Mouse (Mus musculus) A20 (cell line): ENCODE data around the gene Ndufs2.

Experiments used
- DNase-seq: peaks from one replicate; pipeline ENCODE4 v3.0.0-alpha.2; 2011; ENCODE audit warnings: low read depth, low spot score

Gene Ndufs2

DNA sequence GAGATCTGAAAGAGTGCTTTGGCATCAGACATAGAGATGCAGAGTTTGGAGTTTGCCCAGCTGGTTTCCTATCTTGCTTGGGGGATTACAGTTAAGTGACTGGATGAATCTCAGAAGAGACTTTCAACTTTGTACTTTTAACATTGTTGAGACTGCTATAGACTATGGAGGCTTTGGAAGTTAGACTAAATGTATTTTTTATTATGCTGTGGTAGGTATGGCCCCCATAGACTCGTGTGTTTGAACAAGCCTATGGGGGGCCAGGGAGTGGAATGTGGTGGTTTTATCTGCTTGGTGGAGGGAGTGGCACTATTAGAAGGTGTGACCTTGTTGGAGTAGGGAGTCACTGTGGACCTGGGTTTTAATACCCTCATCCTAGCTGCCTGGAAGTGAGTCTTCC is 51.7 kb downstream of the Ndufs2 start:
- DNase-seq = no peak

- no peak for DNase-seq
These were observed 55.2 kb downstream of the Ndufs2 start, which contains the start of gene Pcp4l1 for GRCm38 (mm10) chr1:171195887-171196397. TSS of gene Pcp4l1 (minus strand) at chr1:171196268.

DNA sequence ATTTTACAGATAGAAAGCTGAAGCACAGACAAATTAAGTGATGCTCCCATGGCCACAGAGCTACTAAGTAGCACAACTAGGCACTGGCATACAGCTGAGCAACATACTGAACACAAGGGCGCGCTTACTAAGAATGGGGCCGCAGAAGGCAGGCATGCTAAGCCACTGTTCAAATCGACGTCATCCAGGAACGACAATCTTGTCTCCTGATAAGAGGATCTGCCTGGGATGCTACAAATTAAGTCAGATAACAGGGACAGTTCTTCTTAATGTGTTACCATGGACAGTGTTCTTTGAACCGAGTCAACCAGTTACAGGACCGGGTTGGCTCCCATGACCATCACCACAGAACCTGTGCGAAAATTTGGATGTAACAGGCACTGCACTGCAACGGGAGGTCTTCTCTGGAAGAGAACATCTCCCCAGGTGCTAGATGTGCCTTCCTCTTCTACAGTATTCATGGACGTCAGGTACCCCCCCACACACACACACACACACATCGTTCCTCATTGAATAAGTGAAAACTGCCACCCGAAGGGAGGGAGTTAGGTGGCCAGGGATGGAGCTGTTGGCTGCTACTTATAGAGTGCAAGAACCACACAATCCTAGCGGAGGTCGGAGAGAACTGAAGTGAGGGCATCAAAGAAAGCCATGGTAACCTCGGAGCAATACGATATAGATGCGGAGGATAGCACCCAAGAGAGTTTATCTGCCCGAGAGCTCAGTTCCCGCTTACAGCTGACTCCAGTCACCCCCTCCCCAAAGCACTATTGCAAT is 56.0 kb downstream of the Ndufs2 start:
- DNase-seq = no peak

GRCm38 (mm10) chr1:171193911-171194830 is 57.0 kb downstream of the Ndufs2 start:
- no peak for DNase-seq

DNA sequence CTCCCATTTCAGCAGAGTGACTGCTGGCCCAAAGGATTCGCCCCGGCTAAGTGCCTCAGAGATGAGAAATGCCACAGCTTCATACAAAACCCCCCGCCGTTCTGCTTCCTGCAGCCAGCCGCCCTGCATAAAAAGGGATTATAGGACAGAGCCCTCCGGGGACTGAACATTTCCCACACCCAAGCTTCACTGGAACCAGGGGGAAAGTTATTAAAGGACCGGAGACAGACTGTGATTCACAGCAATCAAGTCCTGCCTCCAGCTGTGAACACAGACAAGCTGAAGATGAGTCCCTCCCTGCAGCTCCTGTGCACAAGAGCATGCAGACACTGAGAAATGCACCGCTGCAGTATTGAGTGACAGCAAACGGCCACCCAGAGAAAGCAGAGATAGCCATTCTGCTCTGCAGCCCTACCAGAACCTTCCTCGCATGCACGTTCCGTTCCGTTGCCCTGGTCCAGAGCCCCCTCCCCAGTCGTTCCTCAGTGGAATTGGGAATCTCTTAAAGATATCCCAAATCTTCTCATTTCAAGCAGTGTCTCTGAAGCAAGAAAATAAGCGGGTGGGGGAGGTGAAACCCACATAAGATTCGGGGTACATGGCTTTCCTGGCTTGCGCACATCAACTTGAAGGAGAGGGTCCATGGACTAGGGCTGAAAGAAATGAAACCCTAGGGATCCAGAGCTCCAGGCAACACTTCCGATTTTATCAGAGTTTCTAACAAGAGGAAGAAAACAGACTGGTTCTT is 57.9 kb downstream of the Ndufs2 start:
- no peak for DNase-seq

DNA sequence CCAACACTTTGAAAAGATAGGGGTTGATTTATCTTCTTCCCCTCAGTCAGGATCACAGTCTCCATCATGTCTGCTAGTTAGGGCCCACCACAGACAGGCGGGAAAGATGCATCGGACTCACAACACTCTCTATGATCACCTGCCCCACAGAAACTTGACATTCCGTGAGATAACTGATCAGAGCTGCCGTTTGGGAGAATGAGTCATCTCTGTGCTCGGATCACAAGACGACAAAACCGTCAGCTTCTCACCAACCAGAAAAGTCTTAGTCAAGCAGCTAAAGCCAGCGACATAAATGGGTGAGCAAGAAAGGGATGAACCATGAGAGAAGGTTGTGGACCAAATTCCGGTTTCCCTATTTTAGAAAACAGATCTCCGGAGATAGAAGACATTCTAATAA is 58.9 kb downstream of the Ndufs2 start:
- DNase-seq = no peak

DNA sequence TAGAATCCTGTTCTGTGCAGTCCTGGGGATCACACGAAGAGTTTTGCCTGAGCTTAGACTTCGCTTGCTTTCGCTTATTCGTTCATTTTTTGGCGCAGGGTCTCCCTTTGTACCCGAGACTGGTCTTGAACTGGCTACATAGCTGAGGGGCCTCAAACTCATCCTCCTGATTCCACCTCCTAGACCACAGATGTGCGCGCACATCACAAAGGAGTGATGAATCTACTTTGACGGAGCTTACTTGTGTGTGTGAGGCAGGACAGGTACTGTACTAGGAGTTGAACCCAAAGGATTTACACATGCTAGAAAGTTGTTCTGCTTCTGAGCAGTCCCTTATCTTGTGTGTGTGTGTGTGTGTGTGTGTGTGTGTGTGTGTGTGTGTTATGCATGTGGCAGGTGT is 60.4 kb downstream of the Ndufs2 start:
- no peak for DNase-seq

- no peak for DNase-seq
These were observed 61.6 kb downstream of the Ndufs2 start for GRCm38 (mm10) chr1:171189476-171190114.

DNA sequence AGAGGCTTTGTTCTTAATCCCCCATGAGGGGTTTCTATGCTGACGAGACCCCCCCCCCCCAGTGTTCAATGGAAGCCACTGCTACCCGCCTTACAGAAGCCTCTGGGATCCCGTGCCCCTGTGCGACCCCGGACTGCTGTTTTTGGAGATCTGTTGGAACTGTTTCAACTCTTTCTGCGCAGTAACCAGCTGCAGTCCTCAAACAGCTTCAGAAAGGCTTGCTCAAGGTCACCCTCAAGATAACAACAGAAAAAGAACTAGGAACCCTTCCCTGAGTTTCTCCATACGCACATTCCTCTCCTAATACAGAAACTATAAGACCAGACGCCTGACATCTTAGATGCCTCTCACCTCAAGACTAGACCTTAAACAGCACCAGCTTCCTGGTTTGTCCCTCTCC is 62.1 kb downstream of the Ndufs2 start:
- no peak for DNase-seq

DNA sequence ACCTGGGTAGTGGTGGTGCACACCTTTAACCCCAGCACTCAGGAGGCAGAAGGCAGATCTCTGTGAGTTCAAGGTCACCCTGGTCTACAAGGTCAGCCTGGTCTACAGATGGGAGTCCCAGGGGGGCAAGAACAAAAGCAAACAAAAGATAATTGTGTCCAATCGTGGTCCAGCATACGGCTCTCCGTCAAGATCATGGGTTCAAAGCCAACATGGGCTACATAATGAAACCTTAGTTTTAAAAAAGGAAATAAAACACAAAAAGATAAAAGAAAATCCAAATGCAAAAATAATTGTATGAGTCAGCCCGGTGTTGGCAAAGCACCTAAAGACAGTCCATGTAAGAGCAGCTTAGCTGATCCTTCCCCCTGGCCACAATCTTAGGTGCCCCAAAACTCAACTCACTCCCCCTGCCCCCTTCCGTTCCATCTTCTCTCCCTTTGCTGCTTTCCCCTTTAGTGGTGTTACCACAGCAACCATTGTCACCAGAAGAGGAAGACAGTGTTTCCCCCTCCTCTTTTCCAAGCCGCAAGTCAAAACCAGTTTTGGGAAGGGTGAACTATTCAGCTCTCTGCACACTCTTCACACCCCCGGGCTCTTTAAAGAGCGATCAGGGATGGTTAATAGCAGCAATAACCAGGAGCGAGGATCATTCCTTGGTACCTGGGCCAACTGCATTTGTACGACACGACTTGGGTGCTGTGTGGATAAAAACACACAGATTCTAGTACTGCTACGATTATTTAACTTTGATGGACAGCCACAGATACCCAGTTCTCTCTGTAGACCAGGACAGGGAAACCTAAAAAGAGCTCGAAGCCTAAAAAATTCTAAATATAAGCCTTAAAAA is 63.1 kb downstream of the Ndufs2 start:
- DNase-seq = no peak

GRCm38 (mm10) chr1:171185655-171186054 is 65.5 kb downstream of the Ndufs2 start:
- DNase-seq = no peak
